Mouse (Mus musculus) testis, adult 2 months (tissue): ENCODE results near the gene Txn2.

Experiments
- CTCF ChIP-seq: fragments of 200-500 bp; IDR thresholded peaks from 2 replicates; pipeline ENCODE4 v1.5.1; 2012; ENCODE audit warnings: low read depth, mild to moderate bottlenecking, inconsistent platforms, low read length, moderate library complexity; ENCODE audit not compliant: control insufficient read depth, insufficient read depth, insufficient replicate concordance
- POLR2A ChIP-seq: fragments of 200-500 bp; IDR thresholded peaks from 2 replicates; pipeline ENCODE4 v1.6.1; 2012; ENCODE audit warnings: low read depth, mild to moderate bottlenecking, inconsistent platforms, low read length, moderate library complexity; ENCODE audit not compliant: control insufficient read depth

- TF ChIP-seq CTCF = no peak
- no peak for TF ChIP-seq POLR2A
Observed at GRCm38 (mm10) chr15:77928091-77928490, 715 bp downstream of the Txn2 start.
